Mouse (Mus musculus): ENCODE results near the gene Gm9044. TPM values are rescaled to one million over a fixed set of nuclear protein-coding genes. Genes with fewer than 3 reads are reported as not detected.

Gene Gm9044
- total RNA-seq (2023) = not detected

GRCm38 (mm10) chr10:118332308-118332707 is at the start of gene Gm9044:
Gene Gm9044 (minus strand): TSS chr10:118332408.

GRCm38 (mm10) chr10:118354005-118354404 is 21.8 kb upstream of the Gm9044 start, which contains the start of gene Gm9049:
Gene Gm9049 (minus strand): TSS chr10:118354105.

GRCm38 (mm10) chr10:118348579-118348978 is 16.4 kb upstream of the Gm9044 start, which contains the start of gene Gm9048:
Gene Gm9048 (minus strand): TSS chr10:118348679.

GRCm38 (mm10) chr10:118343155-118343554 is 10.9 kb upstream of the Gm9044 start, which contains the start of gene Gm9046:
Gene Gm9046 (minus strand): TSS chr10:118343255.

GRCm38 (mm10) chr10:118337731-118338130 is 5.5 kb upstream of the Gm9044 start, which contains the start of gene Gm9045:
Gene Gm9045 (minus strand): TSS chr10:118337831.

GRCm38 (mm10) chr10:118326869-118327268 is 5.3 kb downstream of the Gm9044 start, which contains the start of gene Gm9040:
Gene Gm9040 (minus strand): TSS chr10:118326969.

GRCm38 (mm10) chr10:118294938-118295337 is 37.3 kb downstream of the Gm9044 start, which contains the start of gene Iltifb:
Gene Iltifb (minus strand): TSS chr10:118295038.

Other genes starting within 250 kb of the Gm9044 start
- gene Mdm1, start 190.6 kb downstream of the Gm9044 start, total RNA-seq (2023) = 10 to 100 TPM; 43.5 to 50.7 TPM
- not detected for gene Il22, start 127.5 kb downstream of the Gm9044 start, total RNA-seq (2023)
- gene Gm32717, start 91.6 kb downstream of the Gm9044 start, total RNA-seq (2023) = under 1 TPM; 0.45 to 0.94 TPM
- gene Gm32802, start 73.7 kb downstream of the Gm9044 start, total RNA-seq (2023) = under 1 TPM; 0.45 to 0.94 TPM
- not detected for gene Iltifb, start 37.4 kb downstream of the Gm9044 start, total RNA-seq (2023)
- not detected for gene Gm9040, start 5.4 kb downstream of the Gm9044 start, total RNA-seq (2023)
- gene Gm9045, start 5.4 kb upstream of the Gm9044 start, total RNA-seq (2023) = not detected
- gene Gm9046, start 10.8 kb upstream of the Gm9044 start, total RNA-seq (2023) = not detected
- not detected for gene Gm9048, start 16.3 kb upstream of the Gm9044 start, total RNA-seq (2023)
- gene Gm9049, start 21.7 kb upstream of the Gm9044 start, total RNA-seq (2023) = not detected
- not detected for gene Ifng, start 108.6 kb upstream of the Gm9044 start, total RNA-seq (2023)